Comparison of ENCODE assay signal across 8 mouse cellular contexts in the genomic region with DNA sequence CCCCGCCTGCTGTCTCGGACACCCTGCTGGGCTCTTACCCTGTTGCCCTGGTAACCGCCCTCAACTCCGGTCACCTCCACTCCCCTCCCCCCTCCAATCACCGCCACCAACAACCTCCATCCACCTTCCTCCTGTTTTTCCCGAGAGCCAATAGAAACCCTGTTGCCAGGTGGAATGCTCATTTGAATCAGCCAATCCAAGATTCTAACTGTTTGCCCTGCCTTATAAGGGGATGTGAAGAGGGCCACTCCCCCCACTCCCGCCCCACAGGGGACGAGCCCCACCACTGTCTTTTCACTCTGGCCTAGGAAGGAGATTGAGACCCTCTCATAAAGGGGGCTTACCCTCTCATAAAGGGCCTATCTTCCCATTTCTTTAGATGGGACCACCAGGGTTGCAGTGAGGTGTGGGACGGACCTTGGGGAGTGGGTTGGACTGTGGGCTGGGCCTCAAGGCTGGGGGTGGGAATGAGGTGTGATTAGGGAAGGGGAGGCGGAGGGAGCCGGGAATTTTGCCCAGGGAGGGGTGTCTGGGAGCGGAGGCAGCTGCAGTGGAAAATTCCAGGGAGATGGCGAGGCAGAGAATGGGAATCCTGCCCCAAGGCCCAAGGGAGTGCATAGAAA. TPM values are rescaled to one million over a fixed set of nuclear protein-coding genes. Genes with fewer than 3 reads are reported as not detected.
DNase-seq lines count a peak whose midpoint lies in the region; ATAC-seq and TF ChIP-seq lines count a peak whose summit lies in the region.

Ptms (minus strand) TSS at position 409 of the 623 bp plus-strand sequence.

- WGBS in forebrain, embryonic 16.5 days = 0% methylated on average over 13 of the region's 13 CpGs
- 15% methylated on average over 13 of the region's 13 CpGs for WGBS in liver, postnatal 0 days (ENCODE audit: insufficient replicate concordance)
- WGBS in neural tube, embryonic 14.5 days = 1% methylated on average over 13 of the region's 13 CpGs

- peak within 1 kb of the TSS; percentile 91 for H3K4me3 ChIP-seq in ES-Bruce4 (ENCODE audit: low read depth, low read length)
- peak within 1 kb of the TSS; percentile 78 for H3K4me3 ChIP-seq in forebrain, embryonic 16.5 days (replicated peaks; ENCODE audit: low read length)
- H3K4me3 ChIP-seq in liver, postnatal 0 days (ENCODE audit: low read depth, low read length) = peak within 1 kb of the TSS; percentile 27
- H3K4me3 ChIP-seq in neural tube, embryonic 14.5 days (ENCODE audit: low read depth, low read length) = peak within 1 kb of the TSS; percentile 20; the same call in 1 of the 2 replicates

- peak; percentile 99 for DNase-seq in cerebellum, adult 11-12 months
- peak; percentile 91 for DNase-seq in heart, postnatal 25 days (ENCODE audit: low spot score)
- DNase-seq in layer of hippocampus, adult 11-12 months (ENCODE audit: low spot score) = peak; percentile 93
- peak; percentile 83 for DNase-seq in liver, postnatal 0 days
- peak; percentile 52 to 66 for DNase-seq in thymus, postnatal 10 days (ENCODE audit: low spot score in 2 of 2)

- ATAC-seq in forebrain, embryonic 16.5 days = peak; percentile 81
- ATAC-seq in liver, postnatal 0 days = peak; percentile 70
- ATAC-seq in neural tube, embryonic 14.5 days (ENCODE audit: low read depth) = peak; percentile 85

- no peaks in the 10 kb centered on the region for H3K27me3 ChIP-seq in ES-Bruce4 (ENCODE audit: control insufficient read depth, insufficient read depth, low read length, poor library complexity, severe bottlenecking)
- no peaks in the 10 kb centered on the region for H3K27me3 ChIP-seq in forebrain, embryonic 16.5 days (replicated peaks; ENCODE audit: control insufficient read depth, insufficient read depth, low read length)
- peaks cover 37% of the 10 kb centered on the region for H3K27me3 ChIP-seq in liver, postnatal 0 days (ENCODE audit: insufficient read depth, low read length)
- no peaks in the 10 kb centered on the region for H3K27me3 ChIP-seq in neural tube, embryonic 14.5 days (ENCODE audit: control insufficient read depth, insufficient read depth, low read length)

- H3K9ac ChIP-seq in ES-Bruce4 (ENCODE audit: low read depth, poor library complexity, severe bottlenecking) = peak within 1 kb of the TSS; percentile 99
- H3K9ac ChIP-seq in forebrain, embryonic 16.5 days (replicated peaks; ENCODE audit: low read depth, low read length) = peak within 1 kb of the TSS; percentile 99
- H3K9ac ChIP-seq in liver, postnatal 0 days (replicated peaks) = no peak within 1 kb of the TSS
- peak within 1 kb of the TSS; percentile 49 for H3K9ac ChIP-seq in neural tube, embryonic 14.5 days (replicated peaks; ENCODE audit: low read depth, low read length)

- TF ChIP-seq POLR2A in ES-Bruce4 (IDR thresholded peaks at IDR 0.05; ENCODE audit: insufficient read depth, low read length) = peak; percentile 8

- H3K9me3 ChIP-seq in ES-Bruce4 (replicated peaks; ENCODE audit: control insufficient read depth, insufficient read depth, low read length, poor library complexity, severe bottlenecking) = no peaks in the 10 kb centered on the region
- no peaks in the 10 kb centered on the region for H3K9me3 ChIP-seq in forebrain, embryonic 16.5 days (ENCODE audit: control insufficient read depth, low read length)
- H3K9me3 ChIP-seq in liver, postnatal 0 days (ENCODE audit: low read length) = no peaks in the 10 kb centered on the region
- H3K9me3 ChIP-seq in neural tube, embryonic 14.5 days (ENCODE audit: control insufficient read depth, low read length) = no peaks in the 10 kb centered on the region

- intact Hi-C loops in heart, postnatal 25 days (cut with DNase I) = loop anchor here (5.0 kb wide), 2 partner anchors 92 to 162 kb away; no protein-coding TSS in a partner anchor

- peak; percentile 80; the same call in 1 of the 2 replicates for TF ChIP-seq EP300 in ES-Bruce4 (IDR thresholded peaks at IDR 0.05; ENCODE audit: insufficient read depth, low read depth, low read length)
- peak; percentile 41; the same call in 1 of the 2 replicates for TF ChIP-seq EP300 in liver, postnatal 0 days (IDR thresholded peaks at IDR 0.05; ENCODE audit: low read depth)

- H3K4me2 ChIP-seq in forebrain, embryonic 16.5 days (ENCODE audit: low read length) = peak within 1 kb of the TSS; percentile 77
- peak within 1 kb of the TSS; percentile 77 for H3K4me2 ChIP-seq in liver, postnatal 0 days (ENCODE audit: low read depth, low read length)
- H3K4me2 ChIP-seq in neural tube, embryonic 14.5 days (ENCODE audit: low read depth, low read length) = peak within 1 kb of the TSS; percentile 100

- H3K27ac ChIP-seq in ES-Bruce4 (ENCODE audit: insufficient read depth, low read length) = peak within 1 kb of the TSS; percentile 97
- peak within 1 kb of the TSS; percentile 100 for H3K27ac ChIP-seq in forebrain, embryonic 16.5 days (ENCODE audit: low read length)
- H3K27ac ChIP-seq in liver, postnatal 0 days (ENCODE audit: low read depth) = peak within 1 kb of the TSS; percentile 70
- H3K27ac ChIP-seq in neural tube, embryonic 14.5 days (ENCODE audit: low read depth, low read length) = peak within 1 kb of the TSS; percentile 100

- no peak for TF ChIP-seq CTCF in ES-Bruce4 (IDR thresholded peaks at IDR 0.05; ENCODE audit: low read depth, low read length)
- no peak for TF ChIP-seq CTCF in liver, postnatal 0 days (IDR thresholded peaks at IDR 0.05; ENCODE audit: low read depth)

- H3K36me3 ChIP-seq in ES-Bruce4 (ENCODE audit: control insufficient read depth, insufficient read depth, low read length, poor library complexity, severe bottlenecking) = no peaks in the 10 kb centered on the region
- H3K36me3 ChIP-seq in forebrain, embryonic 16.5 days (ENCODE audit: control insufficient read depth, insufficient read depth) = no peaks in the 10 kb centered on the region
- H3K36me3 ChIP-seq in liver, postnatal 0 days (replicated peaks; ENCODE audit: insufficient read depth, low read length) = peaks cover under 1% of the 10 kb centered on the region; the same call in 1 of the 2 replicates
- H3K36me3 ChIP-seq in neural tube, embryonic 14.5 days (ENCODE audit: control insufficient read depth, insufficient read depth, low read length) = peaks cover under 1% of the 10 kb centered on the region; the same call in 1 of the 2 replicates

- no peaks in the 10 kb centered on the region for H3K4me1 ChIP-seq in ES-Bruce4 (ENCODE audit: control insufficient read depth, insufficient read depth, low read length)
- peaks cover 41% of the 10 kb centered on the region for H3K4me1 ChIP-seq in forebrain, embryonic 16.5 days (replicated peaks; ENCODE audit: control insufficient read depth, insufficient read depth, low read length)
- peaks cover 18% of the 10 kb centered on the region for H3K4me1 ChIP-seq in liver, postnatal 0 days (ENCODE audit: insufficient read depth)
- peaks cover 26% of the 10 kb centered on the region for H3K4me1 ChIP-seq in neural tube, embryonic 14.5 days (ENCODE audit: control insufficient read depth, insufficient read depth, low read length)

RNA-seq across cellular contexts. Expression of gene Ptms, which starts in this region (rescaled TPM):
- polyA plus RNA-seq in ES-Bruce4 (2011; ENCODE audit: insufficient read depth, insufficient read length, low read depth, missing spikeins) = 382 and 383 TPM in 2 replicates
- 666 and 701 TPM in 2 replicates for polyA plus RNA-seq in forebrain, embryonic 16.5 days (2015; fragmentation: Nextera tagmentation; extraction: Ambion mirVana)
- total RNA-seq in heart, postnatal 25 days (2021) = 100 to 1,000 TPM; 235 to 245 TPM
- 116 and 145 TPM in 2 replicates for polyA plus RNA-seq in liver, postnatal 0 days (2015; fragmentation: Nextera tagmentation; extraction: Ambion mirVana)
- polyA plus RNA-seq in neural tube, embryonic 14.5 days (2014; fragmentation: Nextera tagmentation; extraction: Ambion mirVana) = 664 and 670 TPM in 2 replicates

Comparison
In these comparisons a context has a peak if more than half of its experiments do, and no peak if none do; other contexts are left out.
1. Peak in every context shown above with its lines: DNase-seq, ATAC-seq, H3K4me3 ChIP-seq and H3K27ac ChIP-seq.
2. H3K4me3 ChIP-seq: peak in every context shown above with its lines; median percentile 91 in ES-Bruce4; 78 in forebrain, embryonic 16.5 days; 27 in liver, postnatal 0 days; 20 in neural tube, embryonic 14.5 days.